Mouse (Mus musculus): ENCODE results near the gene Iars.
"Not testable (repeated sequence)": the region's sequence is repeated elsewhere in the genome, so short reads cannot be mapped to it uniquely, and the experiment has no call there.

The Iars gene

DNA sequence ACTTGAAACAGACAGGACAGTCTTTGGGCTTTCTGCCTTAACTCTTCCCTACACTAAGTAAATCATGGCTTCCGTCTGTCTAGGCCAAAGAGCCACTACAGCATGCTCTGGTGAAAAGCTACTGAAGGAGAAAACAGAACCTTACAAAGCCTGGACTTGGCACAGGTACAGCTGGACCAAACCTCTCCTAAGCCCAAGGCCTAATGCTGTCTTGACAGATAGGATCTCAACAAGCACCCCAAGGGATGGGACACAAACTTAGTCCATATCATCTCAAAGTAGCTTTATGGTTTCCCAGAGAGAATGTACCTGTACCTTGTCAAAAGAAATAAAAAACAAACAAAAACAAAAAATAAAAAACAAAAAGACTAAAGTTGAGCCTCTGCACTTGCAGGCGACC, 54.5 kb downstream of the Iars start:
- no peak for DNase-seq (ENCODE audit: low read depth in 1 of 2, low spot score in 2 of 2)

- DNase-seq (ENCODE audit: low read depth in 1 of 2, low spot score in 2 of 2), result no peak
Measured at GRCm38 (mm10) chr13:49738011-49738410, 56.1 kb downstream of the Iars start.

GRCm38 (mm10) chr13:49741285-49742040, 59.6 kb downstream of the Iars start:
- no peak for DNase-seq (ENCODE audit: low read depth in 1 of 2, low spot score in 2 of 2)

GRCm38 (mm10) chr13:49756591-49756990, 74.7 kb downstream of the Iars start:
- DNase-seq (ENCODE audit: low read depth in 1 of 2, low spot score in 2 of 2), result no peak

DNA sequence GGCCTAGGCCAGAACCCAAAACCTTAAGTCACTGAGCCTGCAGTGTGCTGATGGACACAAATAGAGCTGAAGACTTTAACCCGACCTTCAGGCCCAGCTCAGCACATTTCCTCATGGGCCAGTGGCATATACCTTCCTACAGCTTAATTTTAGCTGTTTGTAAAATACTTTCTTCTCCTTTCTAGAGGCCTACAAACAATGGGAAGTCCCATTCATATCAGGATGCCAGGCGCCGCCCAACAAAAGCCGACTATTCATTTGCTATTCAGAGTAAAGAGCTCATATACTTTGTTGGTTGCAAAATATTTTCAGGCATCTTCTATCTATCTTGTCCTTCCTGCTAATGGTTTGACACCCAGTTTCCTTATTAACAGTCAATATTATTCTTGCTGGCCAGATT, 76.1 kb downstream of the Iars start:
- DNase-seq (ENCODE audit: low read depth in 1 of 2, low spot score in 2 of 2), result no peak

- DNase-seq (ENCODE audit: low read depth in 1 of 2, low spot score in 2 of 2), result no peak
Measured at GRCm38 (mm10) chr13:49760675-49761074, 78.8 kb downstream of the Iars start.

- DNase-seq (ENCODE audit: low read depth in 1 of 2, low spot score in 2 of 2), result no peak
Measured at GRCm38 (mm10) chr13:49762208-49762607, 80.3 kb downstream of the Iars start.

GRCm38 (mm10) chr13:49765306-49765705, 83.4 kb downstream of the Iars start:
- DNase-seq (ENCODE audit: low read depth in 1 of 2, low spot score in 2 of 2), result no peak

GRCm38 (mm10) chr13:49766269-49766668, 84.4 kb downstream of the Iars start:
- no peak for DNase-seq (ENCODE audit: low read depth in 1 of 2, low spot score in 2 of 2)

- DNase-seq (ENCODE audit: low read depth in 1 of 2, low spot score in 2 of 2), result no peak
Measured at GRCm38 (mm10) chr13:49768048-49768447, 86.1 kb downstream of the Iars start.

- no peak for DNase-seq (ENCODE audit: low read depth in 1 of 2, low spot score in 2 of 2)
Measured at GRCm38 (mm10) chr13:49769111-49769510, 87.2 kb downstream of the Iars start.

- DNase-seq (ENCODE audit: low read depth in 1 of 2, low spot score in 2 of 2), result not testable (repeated sequence)
Measured at GRCm38 (mm10) chr13:49771536-49771935, 89.6 kb downstream of the Iars start.
